Mouse (Mus musculus) embryo, embryonic 10.5 days (tissue): Measurements from ENCODE around the gene Npc1l1.

ENCODE experiments used
- DNase-seq: peaks from one replicate; pipeline ENCODE4 v3.0.0-alpha.2; 2015; ENCODE audit warnings: low spot score

The Npc1l1 gene

DNA sequence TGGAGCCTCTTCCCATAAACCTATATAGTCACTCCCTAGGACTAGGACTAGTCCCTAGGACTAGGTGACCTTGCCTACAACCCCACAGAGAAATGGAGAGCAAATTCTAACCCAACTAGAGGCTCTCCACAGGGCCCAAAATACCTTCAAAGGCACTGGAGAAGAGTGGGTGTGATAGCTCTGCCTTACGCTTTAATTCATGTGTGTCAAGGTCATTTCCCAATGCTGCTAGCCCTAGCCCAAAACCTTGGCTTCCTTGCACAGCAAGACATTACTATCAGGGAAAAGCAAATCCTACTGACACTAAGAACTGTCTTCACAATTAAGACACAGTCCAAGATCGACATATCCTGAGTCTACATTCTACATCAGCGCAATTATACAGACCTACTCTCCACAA, 66.9 kb downstream of the Npc1l1 start:
- no peak for DNase-seq

DNA sequence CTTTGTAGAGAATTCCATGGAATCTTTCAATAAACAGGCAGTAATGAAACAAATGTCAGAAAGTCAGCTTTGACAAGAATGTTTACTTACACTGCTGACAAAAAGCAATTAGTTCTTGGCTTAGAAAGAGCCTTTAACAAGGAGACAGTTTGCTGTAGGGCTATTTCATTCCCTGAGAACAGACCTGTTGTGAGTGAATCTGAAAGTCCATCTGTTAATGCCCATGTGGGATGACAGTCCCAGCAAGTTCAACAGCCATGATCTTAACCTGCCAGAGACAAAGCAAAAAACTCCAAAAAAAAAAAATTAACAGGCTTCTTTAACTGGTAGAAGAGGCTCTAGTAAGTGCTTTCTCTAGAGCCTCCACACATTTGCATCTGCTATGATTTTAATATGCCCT, 68.4 kb downstream of the Npc1l1 start:
- no peak for DNase-seq
